Mouse (Mus musculus) myocyte (in vitro differentiated cells): ENCODE measurements at regions not wholly inside any gene's neighbourhood (a gene's known extent, or its start where the extent isn't known, plus 50 kb on each side); places are given as distances from the start of the nearest gene placed in this dataset.

ENCODE experiments used
- H3K27me3 ChIP-seq: one replicate; pipeline ENCODE4 v1.6.1; 2011; ENCODE audit not compliant: control insufficient read depth, insufficient read depth, insufficient read length
- H3K36me3 ChIP-seq: one replicate; pipeline ENCODE4 v1.6.1; 2011; ENCODE audit not compliant: control insufficient read depth, insufficient read depth
- H3K4me2 ChIP-seq: one replicate; pipeline ENCODE4 v1.6.1; 2011; ENCODE audit warnings: low read depth, control low read depth
- H3K4me3 ChIP-seq: one replicate; pipeline ENCODE4 v1.5.1; 2011; ENCODE audit warnings: mild to moderate bottlenecking, control low read depth, moderate library complexity
- H3K79me2 ChIP-seq: one replicate; pipeline ENCODE4 v1.6.1; 2011; ENCODE audit not compliant: control insufficient read depth, insufficient read depth
- H3ac ChIP-seq: one replicate; pipeline ENCODE4 v1.6.1; 2011; ENCODE audit not compliant: control insufficient read depth, insufficient read length
- CEBPB ChIP-seq: IDR thresholded peaks from 2 replicates; pipeline ENCODE4 v1.6.1; 2011; ENCODE audit warnings: mild to moderate bottlenecking, moderate library complexity; ENCODE audit not compliant: poor library complexity, insufficient read depth, severe bottlenecking
- E2F4 ChIP-seq: IDR thresholded peaks from one replicate; pipeline ENCODE4 v1.6.1; 2011; ENCODE audit warnings: mild to moderate bottlenecking, control low read depth, moderate library complexity; ENCODE audit not compliant: insufficient read depth
- MAX ChIP-seq: IDR thresholded peaks from one replicate; pipeline ENCODE4 v1.6.1; 2011; ENCODE audit warnings: low read depth, mild to moderate bottlenecking, control low read depth
- MYOD1 ChIP-seq, 3 experiments: IDR thresholded peaks; one replicate each; pipeline ENCODE4 v1.6.1; 2011; ENCODE audit warnings: control low read depth in 2 of 3, low read depth in 2 of 3, mild to moderate bottlenecking in 2 of 3, moderate library complexity in 1 of 3; ENCODE audit not compliant: insufficient read length in 2 of 3, control insufficient read depth in 1 of 3
- MYOG ChIP-seq, 3 experiments: IDR thresholded peaks; one replicate each; pipeline ENCODE4 v1.6.1; 2011; ENCODE audit warnings: control low read depth in 2 of 3, low read depth in 2 of 3, mild to moderate bottlenecking in 2 of 3; ENCODE audit not compliant: insufficient read length in 2 of 3, control insufficient read depth in 1 of 3, insufficient read depth in 1 of 3
- POLR2A ChIP-seq: IDR thresholded peaks from one replicate; pipeline ENCODE4 v1.6.1; 2011; ENCODE audit warnings: low read depth, mild to moderate bottlenecking, control low read depth, moderate library complexity; ENCODE audit not compliant: insufficient read length
- POLR2AphosphoS2 ChIP-seq: IDR thresholded peaks from one replicate; pipeline ENCODE4 v1.6.1; 2011; ENCODE audit warnings: low read depth, control low read depth; ENCODE audit not compliant: insufficient read length
- REST ChIP-seq: IDR thresholded peaks from one replicate; pipeline ENCODE4 v1.6.1; 2011; ENCODE audit warnings: mild to moderate bottlenecking, control low read depth, moderate library complexity; ENCODE audit not compliant: insufficient read depth, insufficient read length
- SRF ChIP-seq: IDR thresholded peaks from one replicate; pipeline ENCODE4 v1.6.1; 2011; ENCODE audit warnings: low read depth; ENCODE audit not compliant: control insufficient read depth, insufficient read length
- TCF12 ChIP-seq: IDR thresholded peaks from one replicate; pipeline ENCODE4 v1.6.1; 2011; ENCODE audit warnings: mild to moderate bottlenecking, control low read depth; ENCODE audit not compliant: poor library complexity, insufficient read depth, severe bottlenecking
- TCF3 ChIP-seq: IDR thresholded peaks from one replicate; pipeline ENCODE4 v1.6.1; 2011; ENCODE audit warnings: low read depth, control low read depth; ENCODE audit not compliant: insufficient read length
- USF1 ChIP-seq: IDR thresholded peaks from one replicate; pipeline ENCODE4 v1.6.1; 2011; ENCODE audit warnings: low read depth, mild to moderate bottlenecking, control low read depth, moderate library complexity

DNA sequence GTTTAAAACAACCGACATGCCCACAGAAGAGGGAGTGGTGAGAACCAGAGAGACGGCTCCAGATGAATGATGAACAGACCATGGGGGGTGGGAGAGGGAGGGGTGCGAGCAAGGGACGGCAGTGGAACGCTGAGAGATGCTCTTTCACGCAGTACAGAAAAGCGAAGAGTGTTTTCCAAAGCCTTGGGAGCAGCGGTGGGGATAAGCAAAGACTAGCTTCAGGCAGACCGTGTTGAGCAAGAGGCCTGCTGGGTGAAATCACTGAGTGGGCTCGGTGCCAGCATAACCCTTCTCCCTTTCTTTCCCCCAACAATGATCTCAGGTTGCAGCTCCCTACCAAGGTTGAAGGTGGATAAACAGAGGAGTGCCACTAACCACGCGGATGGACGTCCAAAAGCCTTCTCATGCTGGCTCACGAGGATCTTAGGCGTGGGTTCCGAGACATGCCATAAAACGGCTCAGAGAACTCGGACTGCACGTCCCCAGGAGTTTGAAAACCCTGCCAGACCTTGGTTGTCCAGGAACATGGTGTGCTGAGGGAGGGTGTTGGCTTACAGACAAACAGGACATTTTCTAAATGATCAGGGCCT is 153.1 kb downstream of the Syk start:
- TF ChIP-seq SRF = no peak
- TF ChIP-seq CEBPB = no peak
- TF ChIP-seq E2F4 = no peak
- no peak for TF ChIP-seq REST
- Histone ChIP-seq H3K4me2 (no peak overlapping the region), H3ac (no peak overlapping the region), H3K79me2 (no peaks in the 10 kb centered on the region), H3K4me3 (no peak overlapping the region), H3K27me3 (no peaks in the 10 kb centered on the region), H3K36me3 (no peaks in the 10 kb centered on the region)

DNA sequence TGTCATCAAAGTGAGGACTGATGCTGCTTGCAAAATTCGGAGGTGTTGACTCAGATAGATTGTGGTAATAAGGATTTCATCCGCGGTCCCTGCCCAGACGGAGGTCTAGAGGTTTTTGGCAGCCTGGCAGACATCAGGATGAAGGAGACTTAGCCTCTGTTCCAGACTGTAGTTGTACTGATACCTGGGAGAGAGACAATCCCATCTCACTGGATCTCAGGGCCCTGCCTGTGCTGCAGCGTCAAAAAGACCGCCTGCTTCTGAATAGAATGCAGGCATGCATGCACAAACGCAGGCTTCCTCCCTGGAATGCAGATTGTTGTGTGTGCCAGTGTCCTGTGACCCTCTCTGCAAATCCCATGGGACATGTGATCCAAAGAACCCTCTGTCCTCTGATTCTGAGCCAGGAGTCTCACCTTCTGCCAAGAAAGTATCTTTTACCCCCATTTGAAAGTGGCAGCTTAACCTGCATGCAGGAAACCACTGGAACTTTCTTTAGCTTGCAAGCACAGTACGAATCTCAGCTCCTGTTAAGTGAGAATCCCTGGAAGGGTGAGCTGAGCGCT is 155.2 kb downstream of the Syk start:
- Histone ChIP-seq H3K4me3 (no peak overlapping the region), H3K4me2 (no peak overlapping the region), H3ac (no peak overlapping the region), H3K36me3 (no peaks in the 10 kb centered on the region), H3K27me3 (peaks cover 5% of the 10 kb centered on the region), H3K79me2 (no peaks in the 10 kb centered on the region)
- TF ChIP-seq TCF3 (no peak), SRF (no peak), MYOG (IDR thresholded peaks at IDR 0.05; ENCODE audit: control insufficient read depth in 1 of 3, insufficient read depth in 1 of 3, insufficient read length in 2 of 3, low read depth in 2 of 3) (no peak), POLR2A (no peak), USF1 (no peak), CEBPB (no peak), POLR2AphosphoS2 (no peak), MAX (no peak), MYOD1 (IDR thresholded peaks at IDR 0.05; ENCODE audit: control insufficient read depth in 1 of 3, insufficient read length in 2 of 3, low read depth in 2 of 3) (no peak), E2F4 (no peak), TCF12 (no peak)

DNA sequence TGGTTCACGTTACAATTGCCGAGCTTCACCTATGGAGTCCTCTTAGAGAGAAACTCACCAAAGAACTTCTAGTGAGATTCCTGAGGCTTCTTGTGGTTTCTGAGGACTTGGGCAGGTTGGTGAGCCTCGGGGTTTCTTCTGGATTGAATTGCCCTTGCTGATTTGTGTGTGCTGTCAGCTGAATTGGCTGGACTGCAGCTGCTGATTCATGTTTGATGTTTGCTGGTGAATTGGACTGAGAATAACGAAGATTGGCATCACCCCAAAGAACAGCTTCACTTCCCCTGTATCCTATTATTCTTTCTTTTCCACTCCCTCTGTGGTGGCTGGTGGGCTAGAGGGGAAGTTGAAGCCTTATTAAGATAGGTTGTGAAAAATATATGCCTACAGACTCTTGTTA is 158.4 kb downstream of the Syk start:
- no peak for TF ChIP-seq MAX
- no peak overlapping the region for H3K4me3 ChIP-seq
- H3K36me3 ChIP-seq = no peaks in the 10 kb centered on the region
- no peaks in the 10 kb centered on the region for H3K79me2 ChIP-seq
- no peak overlapping the region for H3K4me2 ChIP-seq
- H3ac ChIP-seq = no peak overlapping the region
- H3K27me3 ChIP-seq = peaks cover 11% of the 10 kb centered on the region

DNA sequence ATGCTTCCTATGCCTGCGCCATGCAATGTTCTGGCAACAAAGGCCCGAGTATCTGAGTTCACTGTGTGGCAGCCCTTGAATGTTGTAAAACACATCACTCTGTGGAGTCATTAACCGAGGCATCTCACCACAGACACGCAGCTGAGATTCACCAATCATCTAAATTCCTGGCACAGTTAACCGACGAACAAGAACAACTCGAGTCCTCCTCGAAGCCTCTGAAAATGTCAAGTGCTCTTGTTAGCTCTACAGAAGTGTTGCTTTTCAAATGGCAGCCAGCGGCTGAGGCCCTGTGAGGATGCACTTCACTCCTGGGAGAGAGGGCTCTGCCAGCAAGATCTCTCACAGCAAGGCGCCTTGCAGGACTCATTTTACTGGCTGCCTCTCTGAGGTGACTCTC is 173.0 kb downstream of the Syk start:
- Histone ChIP-seq H3K79me2 (no peaks in the 10 kb centered on the region), H3K36me3 (no peaks in the 10 kb centered on the region), H3K4me3 (no peak overlapping the region), H3K4me2 (no peak overlapping the region), H3ac (no peak overlapping the region), H3K27me3 (peaks cover 18% of the 10 kb centered on the region)
- TF ChIP-seq POLR2AphosphoS2 (no peak), USF1 (no peak), MYOG (IDR thresholded peaks at IDR 0.05; ENCODE audit: control insufficient read depth in 1 of 3, insufficient read depth in 1 of 3, insufficient read length in 2 of 3, low read depth in 2 of 3) (no peak), E2F4 (no peak), TCF3 (no peak), SRF (no peak), MYOD1 (IDR thresholded peaks at IDR 0.05; ENCODE audit: control insufficient read depth in 1 of 3, insufficient read length in 2 of 3, low read depth in 2 of 3) (no peak), TCF12 (no peak), CEBPB (no peak), REST (no peak), POLR2A (no peak), MAX (no peak)

DNA sequence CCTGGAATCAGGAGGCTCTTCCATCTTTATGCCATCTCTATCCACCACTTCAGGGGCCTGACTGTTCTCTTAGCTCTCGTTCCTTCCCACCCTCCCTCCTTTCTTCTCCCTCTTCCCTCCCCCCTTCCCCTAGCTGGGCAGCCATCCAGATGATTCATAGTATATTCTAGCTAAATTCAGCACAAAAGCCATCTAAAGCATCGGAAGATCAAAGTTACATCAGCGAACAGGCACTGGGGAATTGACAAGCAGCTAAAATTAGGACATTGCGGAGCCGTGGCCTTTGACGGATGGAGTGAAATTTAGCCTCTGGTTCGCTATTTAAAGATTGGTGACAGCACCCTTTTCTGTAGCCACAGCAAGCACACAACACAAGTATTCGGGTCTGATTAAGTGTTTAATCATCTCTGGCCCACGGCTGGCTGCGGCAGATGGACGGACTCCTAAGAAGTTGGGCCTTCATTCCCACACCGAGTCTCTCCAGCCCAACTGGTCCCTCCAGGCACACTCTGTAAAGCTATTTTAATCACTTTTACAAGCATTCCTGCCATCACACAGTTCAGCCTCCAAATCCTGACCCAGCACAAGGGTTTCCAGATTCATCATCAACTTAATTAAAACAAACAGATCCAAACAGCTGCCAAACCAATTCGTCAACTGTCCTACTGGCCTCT is 163.8 kb downstream of the Auh start:
- Histone ChIP-seq H3K36me3 (no peaks in the 10 kb centered on the region), H3ac (no peak overlapping the region), H3K79me2 (no peaks in the 10 kb centered on the region), H3K4me2 (peak overlapping the region; percentile 68), H3K4me3 (no peak overlapping the region), H3K27me3 (no peaks in the 10 kb centered on the region)
- TF ChIP-seq REST (no peak), MYOG (IDR thresholded peaks at IDR 0.05; ENCODE audit: control insufficient read depth in 1 of 3, insufficient read depth in 1 of 3, insufficient read length in 2 of 3, low read depth in 2 of 3) (peak in 1 of 3 experiments; percentile 69), USF1 (no peak), TCF3 (no peak), POLR2AphosphoS2 (no peak), CEBPB (peak; percentile 62; the same call in 1 of the 2 replicates), MYOD1 (IDR thresholded peaks at IDR 0.05; ENCODE audit: control insufficient read depth in 1 of 3, insufficient read length in 2 of 3, low read depth in 2 of 3) (peak in 1 of 3 experiments; percentile 34), SRF (no peak), TCF12 (peak; percentile 2), POLR2A (no peak), MAX (no peak), E2F4 (no peak)
